Mouse (Mus musculus): ENCODE results near the gene Arap1. TPM values are rescaled to one million over a fixed set of nuclear protein-coding genes. Genes with fewer than 3 reads are reported as not detected.

Arap1 gene
- total RNA-seq (2014; rRNA removed) (43.8 and 51.0 TPM in 2 replicates), polyA plus RNA-seq (2012; rRNA removed) (88.2 and 89.2 TPM in 2 replicates)

DNA sequence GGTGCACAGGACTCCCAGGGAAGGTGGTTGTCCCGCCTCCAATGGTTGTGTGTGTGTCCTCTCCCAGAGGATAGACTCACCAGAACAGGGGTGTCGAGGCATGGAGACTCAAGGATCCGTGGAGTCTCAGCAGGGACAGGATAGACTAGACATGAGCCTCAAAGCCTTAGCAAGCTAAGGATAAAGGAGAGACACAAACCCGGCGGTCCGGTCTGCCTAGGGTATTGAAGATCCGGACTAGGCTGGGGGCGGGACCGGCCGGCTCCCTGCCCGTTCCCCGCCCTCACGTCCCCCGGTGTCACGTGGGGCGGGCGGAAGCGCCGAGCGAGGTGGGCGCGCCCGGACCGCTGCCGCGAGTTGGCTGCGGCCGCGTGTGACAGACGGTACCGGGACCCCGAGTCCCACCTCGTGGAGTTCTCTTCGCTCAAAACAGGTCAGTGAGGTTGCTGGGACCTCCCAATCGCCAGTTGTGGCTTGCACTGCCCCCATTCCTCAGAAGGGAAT is at the start of gene Arap1:
TSS of gene Arap1 (plus strand) at position 301 of the 504 bp plus-strand sequence.
- H3K4me1 ChIP-seq (ENCODE audit: control insufficient read depth, insufficient read depth, low read length) = peaks cover 59% of the 10 kb centered on the region
- H3K27ac ChIP-seq (replicated peaks; ENCODE audit: insufficient read depth, low read depth, low read length) = peak within 1 kb of the TSS; percentile 73
- peak within 1 kb of the TSS; percentile 72 for H3K9ac ChIP-seq (ENCODE audit: low read depth, low read length)
- no peaks in the 10 kb centered on the region for H3K27me3 ChIP-seq (ENCODE audit: control insufficient read depth, insufficient read depth, low read length)
- WGBS = 2% methylated on average over 35 of the region's 35 CpGs
- peak within 1 kb of the TSS; percentile 70 for H3K4me3 ChIP-seq (ENCODE audit: insufficient read depth, low read depth, low read length)
- TF ChIP-seq CTCF (IDR thresholded peaks at IDR 0.05; ENCODE audit: low read depth, low read length) (no peak), POLR2A (IDR thresholded peaks at IDR 0.05; ENCODE audit: extremely low read depth, insufficient read depth, low read length) (no peak)
- no peaks in the 10 kb centered on the region for H3K79me2 ChIP-seq (ENCODE audit: control insufficient read depth, insufficient read depth, low read length)
- peaks cover 26% of the 10 kb centered on the region for H3K36me3 ChIP-seq (ENCODE audit: control insufficient read depth, insufficient read depth, low read length)
- DNase-seq (ENCODE audit: extremely low read depth, low read depth, low spot score) = peak; percentile 56

DNA sequence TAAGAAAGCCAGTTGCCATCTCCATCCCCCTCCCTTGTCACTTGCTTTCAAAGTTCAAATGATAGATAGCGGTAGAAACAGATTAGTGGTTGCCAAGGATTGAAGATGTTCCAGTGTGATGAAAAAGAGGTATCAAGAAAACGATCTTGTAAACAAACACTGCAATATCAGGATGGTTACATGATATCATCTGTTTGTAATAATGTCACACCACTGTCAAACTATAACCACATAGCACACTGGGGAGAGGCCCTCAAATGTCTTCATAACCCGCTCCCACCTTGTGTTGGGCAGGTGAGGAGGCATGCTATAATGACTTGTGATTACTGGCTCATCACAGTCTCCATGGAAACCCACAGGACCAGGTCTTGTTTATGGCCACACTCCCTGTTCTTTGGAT is 49.5 kb upstream of the Arap1 start:
- WGBS = 29% methylated on average over 3 of the region's 3 CpGs
- H3K27ac ChIP-seq (replicated peaks; ENCODE audit: insufficient read depth, low read depth, low read length) = peak overlapping the region; percentile 62
- H3K4me1 ChIP-seq (ENCODE audit: control insufficient read depth, insufficient read depth, low read length) = peaks cover 23% of the 10 kb centered on the region
- no peak overlapping the region for H3K9ac ChIP-seq (ENCODE audit: low read depth, low read length)
- H3K27me3 ChIP-seq (ENCODE audit: control insufficient read depth, insufficient read depth, low read length) = no peaks in the 10 kb centered on the region
- DNase-seq (ENCODE audit: extremely low read depth, low read depth, low spot score) = peak; percentile 84
- H3K36me3 ChIP-seq (ENCODE audit: control insufficient read depth, insufficient read depth, low read length) = peaks cover 13% of the 10 kb centered on the region; the same call in 1 of the 2 replicates
- no peak for TF ChIP-seq CTCF (IDR thresholded peaks at IDR 0.05; ENCODE audit: low read depth, low read length)
- no peak for TF ChIP-seq POLR2A (IDR thresholded peaks at IDR 0.05; ENCODE audit: extremely low read depth, insufficient read depth, low read length)
- H3K4me3 ChIP-seq (ENCODE audit: insufficient read depth, low read depth, low read length) = no peak overlapping the region
- H3K79me2 ChIP-seq (ENCODE audit: control insufficient read depth, insufficient read depth, low read length) = no peaks in the 10 kb centered on the region

DNA sequence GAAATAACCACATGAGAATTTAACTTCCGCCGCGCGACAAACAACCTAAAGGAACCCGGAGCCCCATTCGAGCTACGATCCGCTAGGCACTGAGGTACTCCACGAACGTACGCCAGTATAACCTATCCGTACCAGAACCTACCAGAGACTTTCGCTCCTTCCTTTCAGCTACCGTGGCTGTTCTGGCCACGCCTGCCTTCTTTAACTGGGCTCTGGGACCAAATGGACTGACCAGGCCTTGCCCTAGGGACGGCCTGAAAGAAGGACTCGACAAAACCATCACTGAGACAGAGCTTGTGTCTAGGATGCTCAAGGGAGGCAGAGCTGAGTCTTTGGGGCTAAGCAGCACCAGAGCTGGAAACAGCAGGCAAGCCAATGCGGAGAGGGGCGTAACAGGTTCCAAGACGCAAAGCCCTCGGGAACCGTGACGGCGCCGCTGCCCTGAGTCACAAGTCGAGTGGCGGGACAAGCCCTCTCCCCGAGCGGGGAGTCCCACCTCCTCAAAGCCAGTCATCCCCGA is 46.4 kb upstream of the Arap1 start:
- WGBS = 1% methylated on average over 30 of the region's 30 CpGs
- Histone ChIP-seq H3K4me3 (ENCODE audit: insufficient read depth, low read depth, low read length) (peak overlapping the region; percentile 81), H3K27ac (replicated peaks; ENCODE audit: insufficient read depth, low read depth, low read length) (peak overlapping the region; percentile 66), H3K36me3 (ENCODE audit: control insufficient read depth, insufficient read depth, low read length) (no peaks in the 10 kb centered on the region), H3K4me1 (ENCODE audit: control insufficient read depth, insufficient read depth, low read length) (peaks cover 23% of the 10 kb centered on the region), H3K27me3 (ENCODE audit: control insufficient read depth, insufficient read depth, low read length) (no peaks in the 10 kb centered on the region), H3K79me2 (ENCODE audit: control insufficient read depth, insufficient read depth, low read length) (no peaks in the 10 kb centered on the region), H3K9ac (ENCODE audit: low read depth, low read length) (peak overlapping the region; percentile 91)
- DNase-seq (ENCODE audit: extremely low read depth, low read depth, low spot score) = peak; percentile 62
- TF ChIP-seq POLR2A (IDR thresholded peaks at IDR 0.05; ENCODE audit: extremely low read depth, insufficient read depth, low read length) (no peak), CTCF (IDR thresholded peaks at IDR 0.05; ENCODE audit: low read depth, low read length) (no peak)

DNA sequence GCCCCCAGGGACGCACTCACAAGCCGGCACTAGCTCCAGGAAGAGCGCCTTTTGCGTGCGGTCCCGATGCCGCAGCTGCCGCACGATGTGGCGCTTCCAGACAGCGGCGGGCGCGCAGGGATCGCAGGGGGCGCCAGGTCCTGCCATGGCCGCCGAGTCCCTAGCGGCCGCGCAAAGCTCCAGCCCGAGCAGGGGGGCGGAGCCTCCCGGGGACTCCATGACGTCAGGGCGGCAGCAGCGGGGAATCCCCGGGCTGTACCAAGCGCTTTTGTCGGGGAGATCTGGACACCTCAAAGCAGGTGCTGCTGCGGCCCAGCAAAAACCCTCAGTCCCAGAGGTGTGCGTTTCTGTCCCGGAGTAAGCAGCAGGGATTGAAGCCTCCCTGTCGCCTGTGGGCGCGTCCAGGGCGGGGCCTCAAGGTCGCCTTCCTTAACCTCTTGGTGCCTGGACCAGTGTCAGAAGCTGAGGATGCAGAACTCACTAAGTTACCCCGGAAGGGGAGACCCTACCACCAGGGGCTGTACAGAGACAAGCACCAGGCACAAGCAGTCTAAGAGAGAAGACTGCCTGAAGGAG is 45.9 kb upstream of the Arap1 start, which contains the start of gene Atg16l2:
TSS of gene Atg16l2 (minus strand) at position 371 of the 576 bp plus-strand sequence.
- Histone ChIP-seq H3K4me1 (ENCODE audit: control insufficient read depth, insufficient read depth, low read length) (peaks cover 23% of the 10 kb centered on the region), H3K36me3 (ENCODE audit: control insufficient read depth, insufficient read depth, low read length) (no peaks in the 10 kb centered on the region), H3K4me3 (ENCODE audit: insufficient read depth, low read depth, low read length) (peak within 1 kb of the TSS; percentile 81), H3K27ac (replicated peaks; ENCODE audit: insufficient read depth, low read depth, low read length) (peak within 1 kb of the TSS; percentile 66), H3K79me2 (ENCODE audit: control insufficient read depth, insufficient read depth, low read length) (no peaks in the 10 kb centered on the region), H3K9ac (ENCODE audit: low read depth, low read length) (peak within 1 kb of the TSS; percentile 91), H3K27me3 (ENCODE audit: control insufficient read depth, insufficient read depth, low read length) (no peaks in the 10 kb centered on the region)
- TF ChIP-seq CTCF (IDR thresholded peaks at IDR 0.05; ENCODE audit: low read depth, low read length) (peak; percentile 40; the same call in 1 of the 2 replicates), POLR2A (IDR thresholded peaks at IDR 0.05; ENCODE audit: extremely low read depth, insufficient read depth, low read length) (peak; percentile 71; the same call in 1 of the 2 replicates)
- DNase-seq (ENCODE audit: extremely low read depth, low read depth, low spot score) = peak; percentile 97
- WGBS = under 1% methylated on average over 39 of the region's 39 CpGs

DNA sequence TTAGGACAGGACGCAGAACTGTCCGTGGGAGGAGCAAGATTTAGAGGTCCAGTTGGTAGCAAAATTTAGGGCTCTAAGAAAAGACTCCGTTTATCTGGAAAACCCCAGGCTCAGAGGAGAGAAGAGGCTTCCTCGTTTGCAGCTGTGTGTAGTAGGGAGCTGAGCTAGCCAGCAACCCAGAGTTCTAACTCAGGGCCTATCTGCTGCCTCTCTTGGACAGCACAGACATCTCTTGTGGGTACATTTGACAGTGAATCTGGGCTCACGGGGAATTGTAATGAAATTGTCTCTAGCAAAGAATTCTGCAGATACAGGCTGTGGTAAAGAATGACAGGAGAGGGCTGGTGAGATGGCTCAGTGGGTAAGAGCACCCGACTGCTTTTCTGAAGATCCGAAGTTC is 45.2 kb upstream of the Arap1 start:
- Histone ChIP-seq H3K4me3 (ENCODE audit: insufficient read depth, low read depth, low read length) (no peak overlapping the region), H3K36me3 (ENCODE audit: control insufficient read depth, insufficient read depth, low read length) (no peaks in the 10 kb centered on the region), H3K9ac (ENCODE audit: low read depth, low read length) (no peak overlapping the region), H3K4me1 (ENCODE audit: control insufficient read depth, insufficient read depth, low read length) (peaks cover 23% of the 10 kb centered on the region), H3K79me2 (ENCODE audit: control insufficient read depth, insufficient read depth, low read length) (no peaks in the 10 kb centered on the region), H3K27ac (replicated peaks; ENCODE audit: insufficient read depth, low read depth, low read length) (peak overlapping the region; percentile 14; the same call in 1 of the 2 replicates), H3K27me3 (ENCODE audit: control insufficient read depth, insufficient read depth, low read length) (no peaks in the 10 kb centered on the region)
- WGBS = 50% methylated on average over 7 of the region's 7 CpGs
- no peak for TF ChIP-seq CTCF (IDR thresholded peaks at IDR 0.05; ENCODE audit: low read depth, low read length)
- no peak for TF ChIP-seq POLR2A (IDR thresholded peaks at IDR 0.05; ENCODE audit: extremely low read depth, insufficient read depth, low read length)
- DNase-seq (ENCODE audit: extremely low read depth, low read depth, low spot score) = no peak

DNA sequence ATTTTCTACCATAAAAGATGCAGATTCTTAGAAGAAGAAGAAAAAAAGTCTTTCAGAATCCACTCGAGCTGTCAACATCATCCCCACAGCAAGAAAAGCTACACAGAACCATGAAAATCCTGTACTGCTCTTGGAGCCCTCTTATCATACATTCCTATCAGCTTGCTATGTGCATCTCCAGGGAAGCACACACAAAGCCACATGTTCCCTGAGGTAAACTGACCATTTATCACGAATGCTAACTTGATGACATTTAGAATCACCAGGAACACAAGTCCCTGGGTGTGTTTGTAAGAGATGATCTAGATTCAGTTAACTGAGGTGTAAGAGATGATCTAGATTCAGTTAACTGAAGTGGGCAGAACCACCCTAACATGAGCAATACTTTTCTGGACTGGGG is 41.0 kb upstream of the Arap1 start:
- no peak overlapping the region for H3K4me3 ChIP-seq (ENCODE audit: insufficient read depth, low read depth, low read length)
- 61% methylated on average over 2 of the region's 2 CpGs for WGBS
- H3K9ac ChIP-seq (ENCODE audit: low read depth, low read length) = no peak overlapping the region
- H3K4me1 ChIP-seq (ENCODE audit: control insufficient read depth, insufficient read depth, low read length) = no peaks in the 10 kb centered on the region; the same call in 1 of the 2 replicates
- no peaks in the 10 kb centered on the region for H3K27me3 ChIP-seq (ENCODE audit: control insufficient read depth, insufficient read depth, low read length)
- DNase-seq (ENCODE audit: extremely low read depth, low read depth, low spot score) = no peak
- no peak overlapping the region for H3K27ac ChIP-seq (replicated peaks; ENCODE audit: insufficient read depth, low read depth, low read length)
- H3K36me3 ChIP-seq (ENCODE audit: control insufficient read depth, insufficient read depth, low read length) = no peaks in the 10 kb centered on the region
- H3K79me2 ChIP-seq (ENCODE audit: control insufficient read depth, insufficient read depth, low read length) = no peaks in the 10 kb centered on the region
- TF ChIP-seq CTCF (IDR thresholded peaks at IDR 0.05; ENCODE audit: low read depth, low read length) (no peak), POLR2A (IDR thresholded peaks at IDR 0.05; ENCODE audit: extremely low read depth, insufficient read depth, low read length) (no peak)
